Mouse (Mus musculus) liver, adult 10 weeks (tissue): Measurements from ENCODE around the gene Auh. TPM values are rescaled to one million over a fixed set of nuclear protein-coding genes. Genes with fewer than 3 reads are reported as not detected.

ENCODE experiments used
- polyA plus RNA-seq: library from polyadenylated mRNA; stranded (reverse); fragments of 350-450 nt; fragmentation: Illumina TruSeq; extraction: RNeasy Lipid Tissue Mini Kit (QIAGEN cat#74804); gene quantifications from one replicate; pipeline ENCODE4 v1.2.3, GENCODE M21; 2014; ENCODE audit warnings: low read depth, low replicate concordance

Auh gene
- 29.9 TPM for polyA plus RNA-seq

GRCm38 (mm10) chr13:52929209-52930171 lies at the start of gene Auh:
Gene Auh (minus strand): TSS chr13:52929681.

Other genes starting within 250 kb of the Auh start
- 13.1 TPM for gene Nfil3, start 51.4 kb upstream of the Auh start, polyA plus RNA-seq